Mouse (Mus musculus): ENCODE measurements around the gene Ndufaf5. TPM values are rescaled to one million over a fixed set of nuclear protein-coding genes. Genes with fewer than 3 reads are reported as not detected.
A peak's percentile ranks its signal among the peaks of the same experiment; 100 is the strongest.
"Not testable (repeated sequence)": the region's sequence is repeated elsewhere in the genome, so short reads cannot be mapped to it uniquely, and the experiment has no call there.

The Ndufaf5 gene
- polyA plus RNA-seq (2015; fragmentation: Nextera tagmentation; extraction: Ambion mirVana) = 22.2 and 25.0 TPM in 2 replicates

DNA sequence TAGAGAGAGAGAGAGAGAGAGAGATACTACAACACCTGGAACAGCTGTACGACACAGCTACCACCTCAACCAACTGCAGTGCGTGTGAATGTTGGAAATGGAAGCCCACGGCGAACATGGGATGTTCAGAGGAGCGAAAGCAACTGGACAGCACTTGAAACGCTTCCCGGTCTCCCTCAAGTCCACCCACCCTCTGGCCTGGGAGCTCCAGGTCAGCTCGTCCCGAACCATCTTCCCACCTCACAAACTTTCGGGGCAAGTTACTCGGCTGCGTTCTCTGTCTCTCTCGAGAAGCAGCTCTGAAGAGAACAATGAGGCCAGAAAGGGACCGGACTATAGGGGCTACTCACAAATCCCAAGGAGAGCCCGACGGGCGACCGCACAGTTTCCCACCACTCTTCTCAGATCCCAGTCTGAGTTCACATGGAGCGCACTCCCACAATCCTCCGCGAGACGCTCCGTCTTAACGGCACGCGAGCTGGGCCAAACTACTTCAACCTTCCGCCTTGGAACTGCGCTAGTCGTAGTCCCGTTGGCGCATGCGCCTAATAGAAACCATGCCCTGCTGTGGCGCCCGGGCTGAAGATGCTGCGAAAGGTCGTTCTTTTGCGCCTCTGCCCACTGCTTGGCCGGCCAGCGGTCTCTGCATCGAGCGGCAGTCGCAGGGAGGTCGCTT is at the start of gene Ndufaf5, which contains the start of gene Esf1:
Ndufaf5 (plus strand) TSS at position 523 of the 676 bp plus-strand sequence.
Esf1 (minus strand) TSS at position 438 of the 676 bp plus-strand sequence.
- no peaks in the 10 kb centered on the region for H3K9me3 ChIP-seq (ENCODE audit: control insufficient read depth, low read length)
- no peaks in the 10 kb centered on the region for H3K27me3 ChIP-seq (replicated peaks; ENCODE audit: control insufficient read depth, insufficient read depth, low read length)
- H3K4me1 ChIP-seq (ENCODE audit: control insufficient read depth, insufficient read depth, low read length) = peaks cover 7% of the 10 kb centered on the region; the same call in 1 of the 2 replicates
- WGBS = under 1% methylated on average over 43 of the region's 43 CpGs
- H3K4me2 ChIP-seq (ENCODE audit: low read depth, low read length) = peak within 1 kb of the TSS; percentile 69
- H3K36me3 ChIP-seq (ENCODE audit: control insufficient read depth, insufficient read depth, low read length) = no peaks in the 10 kb centered on the region
- H3K9ac ChIP-seq (ENCODE audit: low read depth, low read length) = peak within 1 kb of the TSS; percentile 87
- peak; percentile 99 for ATAC-seq
- peak within 1 kb of the TSS; percentile 95 for H3K27ac ChIP-seq (ENCODE audit: low read length)
- peak within 1 kb of the TSS; percentile 97 for H3K4me3 ChIP-seq (ENCODE audit: low read length)

DNA sequence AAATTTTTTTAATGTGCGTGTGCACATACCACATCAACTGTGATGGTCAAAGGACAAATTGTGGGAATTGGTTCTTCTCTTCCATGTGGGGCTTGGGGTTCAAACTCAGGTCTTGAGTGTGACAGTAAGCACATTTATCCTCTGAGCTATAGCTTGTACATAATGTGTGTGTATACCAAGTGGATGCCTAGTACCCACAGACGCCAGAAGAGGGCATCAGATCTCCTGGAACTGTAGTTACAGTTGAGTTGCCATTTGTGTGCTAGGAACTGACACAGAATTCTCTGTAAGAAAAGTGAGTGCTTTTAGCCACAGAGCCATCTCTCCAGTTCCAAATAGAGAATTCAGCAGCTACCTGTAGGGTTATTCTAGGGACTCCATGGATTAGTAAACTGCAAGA is 44.9 kb upstream of the Ndufaf5 start:
- no peak overlapping the region for H3K4me2 ChIP-seq (ENCODE audit: low read depth, low read length)
- H3K4me3 ChIP-seq (ENCODE audit: low read length) = no peak overlapping the region
- H3K27ac ChIP-seq (ENCODE audit: low read length) = no peak overlapping the region
- no peaks in the 10 kb centered on the region for H3K9me3 ChIP-seq (ENCODE audit: control insufficient read depth, low read length)
- no peak overlapping the region for H3K9ac ChIP-seq (ENCODE audit: low read depth, low read length)
- no peak for ATAC-seq
- 92% methylated on average over 2 of the region's 2 CpGs for WGBS
- H3K4me1 ChIP-seq (ENCODE audit: control insufficient read depth, insufficient read depth, low read length) = no peaks in the 10 kb centered on the region
- peaks cover 16% of the 10 kb centered on the region for H3K36me3 ChIP-seq (ENCODE audit: control insufficient read depth, insufficient read depth, low read length)
- no peaks in the 10 kb centered on the region for H3K27me3 ChIP-seq (replicated peaks; ENCODE audit: control insufficient read depth, insufficient read depth, low read length)

DNA sequence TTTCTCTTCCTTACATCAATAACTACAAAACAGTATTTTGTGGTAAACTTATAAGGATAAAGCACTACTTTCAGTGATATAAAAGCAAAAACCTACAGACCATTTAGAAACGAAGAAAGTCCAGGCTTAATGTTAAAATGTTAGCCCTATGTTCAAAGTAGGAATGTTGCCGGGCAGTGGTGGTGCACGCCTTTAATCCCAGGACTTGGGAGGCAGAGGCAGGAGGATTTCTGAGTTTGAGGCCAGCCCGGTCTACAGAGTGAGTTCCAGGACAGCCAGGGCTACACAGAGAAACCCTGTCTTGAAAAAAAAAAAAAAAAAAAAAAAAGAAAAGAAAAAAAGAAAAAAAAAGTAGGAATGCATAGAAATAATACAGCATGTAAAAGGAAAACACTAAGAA is 18.7 kb upstream of the Ndufaf5 start, which contains the start of gene Gm17374:
Gm17374 (plus strand) TSS at position 301 of the 400 bp plus-strand sequence.
- H3K27me3 ChIP-seq (replicated peaks; ENCODE audit: control insufficient read depth, insufficient read depth, low read length); ATAC-seq; H3K4me2 ChIP-seq (ENCODE audit: low read depth, low read length); H3K4me3 ChIP-seq (ENCODE audit: low read length); H3K9me3 ChIP-seq (ENCODE audit: control insufficient read depth, low read length); H3K36me3 ChIP-seq (ENCODE audit: control insufficient read depth, insufficient read depth, low read length); H3K9ac ChIP-seq (ENCODE audit: low read depth, low read length); H3K27ac ChIP-seq (ENCODE audit: low read length); H3K4me1 ChIP-seq (ENCODE audit: control insufficient read depth, insufficient read depth, low read length): not testable (repeated sequence)
- 94% methylated on average over 4 of the region's 4 CpGs for WGBS

DNA sequence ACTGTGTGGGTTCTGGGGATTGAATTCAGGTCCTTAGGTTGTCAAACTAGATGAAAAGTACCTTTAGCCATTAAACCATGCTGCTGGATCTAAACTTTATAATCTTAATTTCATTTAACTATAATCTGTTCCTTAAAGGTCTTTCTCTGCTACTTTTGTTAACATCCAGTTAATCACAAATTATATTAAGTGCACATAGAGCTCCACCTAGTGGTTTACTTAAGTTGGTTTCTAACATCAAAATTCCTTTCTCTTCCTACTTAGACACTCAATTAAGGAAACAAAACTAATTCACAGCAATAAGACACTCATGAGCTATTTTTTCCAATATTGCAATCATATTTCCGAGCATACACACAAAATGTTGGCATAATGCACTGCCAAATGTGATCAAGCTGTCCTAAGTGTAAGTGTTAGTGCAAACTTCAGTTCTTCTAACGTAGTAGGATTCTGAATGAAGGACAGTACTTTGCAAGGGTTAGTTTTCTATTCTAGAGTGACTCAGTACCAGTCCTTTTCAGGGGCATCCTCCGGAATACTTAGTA is 11.2 kb upstream of the Ndufaf5 start:
- H3K36me3 ChIP-seq (ENCODE audit: control insufficient read depth, insufficient read depth, low read length) = peaks cover 5% of the 10 kb centered on the region
- no peak overlapping the region for H3K27ac ChIP-seq (ENCODE audit: low read length)
- H3K9ac ChIP-seq (ENCODE audit: low read depth, low read length) = no peak overlapping the region
- H3K4me1 ChIP-seq (ENCODE audit: control insufficient read depth, insufficient read depth, low read length) = no peaks in the 10 kb centered on the region
- no peak overlapping the region for H3K4me3 ChIP-seq (ENCODE audit: low read length)
- no peaks in the 10 kb centered on the region for H3K27me3 ChIP-seq (replicated peaks; ENCODE audit: control insufficient read depth, insufficient read depth, low read length)
- no peaks in the 10 kb centered on the region for H3K9me3 ChIP-seq (ENCODE audit: control insufficient read depth, low read length)
- 74% methylated on average over 3 of the region's 3 CpGs for WGBS
- no peak overlapping the region for H3K4me2 ChIP-seq (ENCODE audit: low read depth, low read length)
- ATAC-seq = no peak

DNA sequence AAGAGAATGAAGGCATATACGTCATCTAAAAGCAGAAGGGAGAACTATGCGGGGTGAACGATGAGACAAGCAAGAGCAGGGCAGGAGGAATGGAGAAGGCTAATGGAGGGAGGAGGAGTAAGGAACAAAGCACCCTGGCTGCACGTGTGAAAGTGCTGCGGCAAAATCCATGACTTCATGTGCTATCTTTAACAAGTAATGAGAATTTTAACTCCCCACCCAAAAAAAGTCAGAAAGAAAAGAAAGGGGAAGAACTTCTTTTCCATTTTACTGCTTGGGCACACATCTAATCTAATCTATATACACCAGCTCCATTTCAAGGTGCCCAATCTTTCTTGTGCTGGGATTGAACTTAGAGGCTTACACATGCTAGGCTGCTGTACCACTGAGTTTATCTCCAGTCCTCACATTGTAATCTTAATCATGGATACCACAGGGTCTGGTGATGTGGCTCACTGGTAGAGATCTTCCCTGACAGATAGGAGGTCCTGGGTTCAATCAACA is 7.0 kb upstream of the Ndufaf5 start:
- Histone ChIP-seq H3K9me3 (ENCODE audit: control insufficient read depth, low read length) (no peaks in the 10 kb centered on the region), H3K4me1 (ENCODE audit: control insufficient read depth, insufficient read depth, low read length) (no peaks in the 10 kb centered on the region), H3K9ac (ENCODE audit: low read depth, low read length) (no peak overlapping the region), H3K4me3 (ENCODE audit: low read length) (no peak overlapping the region), H3K27me3 (replicated peaks; ENCODE audit: control insufficient read depth, insufficient read depth, low read length) (no peaks in the 10 kb centered on the region), H3K4me2 (ENCODE audit: low read depth, low read length) (no peak overlapping the region), H3K27ac (ENCODE audit: low read length) (no peak overlapping the region), H3K36me3 (ENCODE audit: control insufficient read depth, insufficient read depth, low read length) (no peaks in the 10 kb centered on the region; the same call in 1 of the 2 replicates)
- ATAC-seq = no peak
- WGBS = 91% methylated on average over 5 of the region's 5 CpGs

DNA sequence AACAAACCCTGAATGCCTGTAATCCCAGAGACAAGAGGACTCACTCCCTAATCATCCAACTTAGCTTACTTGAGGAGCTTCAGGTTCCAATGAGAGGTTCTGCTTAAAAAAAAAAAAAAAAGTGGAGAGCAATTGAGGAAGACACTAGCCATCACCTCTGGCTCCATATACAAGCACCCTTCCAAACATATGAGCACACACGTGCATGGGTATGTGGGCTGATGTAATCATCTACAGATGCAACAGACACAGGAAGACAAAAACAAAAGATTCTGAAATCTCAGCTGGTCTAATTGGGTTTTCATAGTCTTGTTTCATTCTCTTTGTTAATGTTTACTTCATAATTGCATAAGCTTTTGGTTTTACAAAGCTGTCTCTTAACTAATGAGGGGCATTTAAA is 1.4 kb upstream of the Ndufaf5 start:
- peaks cover 7% of the 10 kb centered on the region; the same call in 1 of the 2 replicates for H3K4me1 ChIP-seq (ENCODE audit: control insufficient read depth, insufficient read depth, low read length)
- H3K27ac ChIP-seq (ENCODE audit: low read length) = no peak overlapping the region
- no peak for ATAC-seq
- H3K9me3 ChIP-seq (ENCODE audit: control insufficient read depth, low read length) = no peaks in the 10 kb centered on the region
- no peak overlapping the region for H3K9ac ChIP-seq (ENCODE audit: low read depth, low read length)
- no peak overlapping the region for H3K4me3 ChIP-seq (ENCODE audit: low read length)
- no peaks in the 10 kb centered on the region for H3K27me3 ChIP-seq (replicated peaks; ENCODE audit: control insufficient read depth, insufficient read depth, low read length)
- no peaks in the 10 kb centered on the region for H3K36me3 ChIP-seq (ENCODE audit: control insufficient read depth, insufficient read depth, low read length)
- no peak overlapping the region for H3K4me2 ChIP-seq (ENCODE audit: low read depth, low read length)
- 76% methylated on average over 1 of the region's 1 CpGs for WGBS

DNA sequence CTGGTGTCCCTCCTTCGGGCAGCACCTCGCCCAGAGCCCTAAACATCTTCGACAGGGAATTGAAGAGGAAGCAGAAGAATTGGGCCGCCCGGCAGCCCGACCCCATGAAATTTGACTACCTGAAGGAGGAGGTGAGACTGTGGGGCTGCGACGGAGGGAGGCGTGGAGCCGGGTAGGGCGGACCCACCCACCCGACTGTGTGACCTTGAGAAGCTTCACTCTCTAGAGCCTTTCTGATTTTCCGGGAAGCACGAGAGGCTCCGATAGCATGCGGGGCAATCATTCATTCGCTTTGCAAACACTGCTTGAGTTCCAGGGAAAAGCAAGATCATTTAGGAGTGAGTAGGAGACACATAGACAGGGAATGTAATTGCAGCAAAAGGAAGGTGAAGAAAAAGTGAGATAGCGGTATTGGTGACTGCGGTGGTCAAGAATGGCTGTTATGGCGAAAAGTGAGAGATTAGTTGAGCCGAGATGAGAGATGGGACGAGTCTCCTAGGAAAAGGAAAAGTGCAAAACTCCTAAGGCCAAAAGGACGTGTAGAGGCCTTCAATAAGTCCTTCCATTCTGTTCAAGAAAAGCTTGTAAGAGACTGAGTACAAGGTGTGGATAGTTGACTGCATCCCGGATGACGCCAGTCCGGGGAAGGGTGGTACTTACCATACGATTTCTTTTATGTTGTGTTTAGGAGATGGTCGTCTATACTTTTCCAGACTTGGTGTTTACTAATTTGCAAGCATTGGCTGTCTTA is 529 bp downstream of the Ndufaf5 start:
- peak overlapping the region; percentile 69 for H3K4me2 ChIP-seq (ENCODE audit: low read depth, low read length)
- no peaks in the 10 kb centered on the region for H3K27me3 ChIP-seq (replicated peaks; ENCODE audit: control insufficient read depth, insufficient read depth, low read length)
- ATAC-seq = peak; percentile 94
- WGBS = 6% methylated on average over 28 of the region's 28 CpGs
- no peaks in the 10 kb centered on the region for H3K36me3 ChIP-seq (ENCODE audit: control insufficient read depth, insufficient read depth, low read length)
- H3K27ac ChIP-seq (ENCODE audit: low read length) = peak overlapping the region; percentile 95
- H3K9ac ChIP-seq (ENCODE audit: low read depth, low read length) = peak overlapping the region; percentile 87
- H3K4me1 ChIP-seq (ENCODE audit: control insufficient read depth, insufficient read depth, low read length) = peaks cover 7% of the 10 kb centered on the region; the same call in 1 of the 2 replicates
- H3K4me3 ChIP-seq (ENCODE audit: low read length) = peak overlapping the region; percentile 97
- no peaks in the 10 kb centered on the region for H3K9me3 ChIP-seq (ENCODE audit: control insufficient read depth, low read length)

DNA sequence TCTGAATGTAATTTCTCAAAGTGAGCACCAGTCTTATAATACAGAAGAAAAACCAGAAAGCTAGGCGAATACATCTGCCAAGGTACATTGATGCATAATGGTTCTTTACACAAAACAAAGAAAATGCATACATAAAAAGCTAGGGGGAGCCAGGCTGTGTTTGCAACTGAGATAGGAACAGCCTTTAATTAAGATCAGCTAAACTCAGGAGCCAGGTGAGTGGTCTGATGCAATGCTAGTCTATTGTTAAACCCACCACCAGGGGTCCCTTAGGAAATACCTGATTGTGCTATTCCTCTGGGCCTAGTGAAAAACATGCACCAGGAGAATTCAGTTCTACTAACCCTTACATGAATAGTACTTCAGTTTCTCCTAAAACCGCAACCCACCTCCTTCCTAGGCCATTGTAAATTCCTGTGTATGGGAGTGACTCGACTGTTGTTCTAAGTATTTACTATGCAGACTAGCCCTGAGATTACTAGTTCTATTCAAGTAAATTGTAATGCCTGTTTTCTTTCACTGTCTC is 15.3 kb downstream of the Ndufaf5 start:
- H3K4me2 ChIP-seq (ENCODE audit: low read depth, low read length); H3K9ac ChIP-seq (ENCODE audit: low read depth, low read length); H3K4me1 ChIP-seq (ENCODE audit: control insufficient read depth, insufficient read depth, low read length); H3K36me3 ChIP-seq (ENCODE audit: control insufficient read depth, insufficient read depth, low read length); H3K27me3 ChIP-seq (replicated peaks; ENCODE audit: control insufficient read depth, insufficient read depth, low read length); ATAC-seq; H3K27ac ChIP-seq (ENCODE audit: low read length); H3K9me3 ChIP-seq (ENCODE audit: control insufficient read depth, low read length); H3K4me3 ChIP-seq (ENCODE audit: low read length): not testable (repeated sequence)
- WGBS = 92% methylated on average over 3 of the region's 3 CpGs

DNA sequence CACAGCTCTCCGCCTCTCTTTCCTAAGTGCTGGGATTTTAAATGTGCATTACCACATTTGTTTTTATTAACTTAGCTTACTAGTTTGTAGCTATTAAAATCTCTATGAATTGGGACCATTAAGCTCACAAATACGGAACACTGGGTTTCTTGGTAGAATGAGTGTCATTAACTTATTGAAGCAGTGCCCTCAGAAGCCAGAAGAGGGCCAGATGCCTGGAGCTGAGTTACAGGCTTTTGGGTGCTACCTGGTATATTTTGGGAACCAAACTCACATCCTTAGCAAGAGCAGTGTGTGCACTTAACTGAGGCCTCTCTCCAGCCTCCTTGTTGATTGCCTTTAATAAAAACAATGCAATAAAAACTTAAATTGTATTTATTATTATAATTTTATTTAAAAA is 30.3 kb downstream of the Ndufaf5 start:
- H3K4me2 ChIP-seq (ENCODE audit: low read depth, low read length) = no peak overlapping the region
- H3K9ac ChIP-seq (ENCODE audit: low read depth, low read length) = no peak overlapping the region
- 83% methylated on average over 2 of the region's 2 CpGs for WGBS
- no peaks in the 10 kb centered on the region for H3K4me1 ChIP-seq (ENCODE audit: control insufficient read depth, insufficient read depth, low read length)
- H3K4me3 ChIP-seq (ENCODE audit: low read length) = no peak overlapping the region
- no peaks in the 10 kb centered on the region for H3K9me3 ChIP-seq (ENCODE audit: control insufficient read depth, low read length)
- no peaks in the 10 kb centered on the region for H3K36me3 ChIP-seq (ENCODE audit: control insufficient read depth, insufficient read depth, low read length)
- no peak overlapping the region for H3K27ac ChIP-seq (ENCODE audit: low read length)
- H3K27me3 ChIP-seq (replicated peaks; ENCODE audit: control insufficient read depth, insufficient read depth, low read length) = no peaks in the 10 kb centered on the region
- ATAC-seq = no peak
